Mouse (Mus musculus) brain, embryonic 14.5 days (tissue): Measurements from ENCODE around the gene Aldh3b2.

Source experiments
- CTCF ChIP-seq: fragments of 200-500 bp; IDR thresholded peaks from 2 replicates; pipeline ENCODE4 v1.5.1; 2012; ENCODE audit warnings: inconsistent platforms, mild to moderate bottlenecking, moderate library complexity, borderline replicate concordance; ENCODE audit not compliant: insufficient read depth, insufficient read length; ENCODE audit errors: extremely low read depth
- POLR2A ChIP-seq: fragments of 200-500 bp; IDR thresholded peaks from 2 replicates; pipeline ENCODE4 v1.6.1; 2012; ENCODE audit warnings: mild to moderate bottlenecking, inconsistent platforms, borderline replicate concordance; ENCODE audit not compliant: poor library complexity, insufficient read depth, insufficient read length, severe bottlenecking; ENCODE audit errors: extremely low read depth

DNA sequence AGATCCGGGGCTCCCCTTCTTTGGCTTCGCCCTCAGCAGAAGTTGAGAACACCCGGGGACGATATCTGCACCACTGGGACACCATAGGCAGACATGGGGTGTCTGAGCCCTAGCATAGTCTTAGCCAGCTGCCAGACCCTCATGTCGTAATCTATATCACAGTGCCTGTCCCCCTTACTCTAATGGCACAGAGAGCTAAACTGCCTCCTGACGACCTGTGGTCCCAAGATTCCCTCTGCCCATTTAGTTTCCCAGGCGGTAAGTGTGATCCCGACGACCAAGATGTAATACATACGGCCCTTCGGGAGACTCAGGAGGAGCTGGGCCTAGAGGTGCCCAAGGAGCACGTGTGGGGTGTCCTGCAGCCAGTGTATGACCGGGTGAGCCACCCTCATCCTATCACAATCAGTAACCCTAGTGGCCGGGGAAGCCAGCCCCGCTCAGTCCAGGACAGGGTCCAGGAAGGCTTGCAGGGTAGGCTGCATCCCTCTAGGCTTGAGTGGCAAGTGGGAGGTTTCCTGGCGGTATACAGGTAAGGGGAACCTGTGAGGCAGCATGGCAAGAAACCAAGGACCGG, 28.9 kb downstream of the Aldh3b2 start:
- TF ChIP-seq POLR2A (no peak), CTCF (no peak)
